Mouse (Mus musculus) midbrain, postnatal 0 days (tissue): ENCODE results near the gene Bivm. TPM values are rescaled to one million over a fixed set of nuclear protein-coding genes. Genes with fewer than 3 reads are reported as not detected.

ENCODE experiments used
- ATAC-seq: fragments of 200-750 bp; cut with Nextera tagmentation; 2 replicates; pipeline ENCODE4 v1.8.0; 2017; ENCODE audit warnings: moderate number of reproducible peaks, mild to moderate bottlenecking, moderate TSS enrichment, moderate library complexity; ENCODE audit not compliant: low FRiP score
- DNase-seq: peaks from one replicate; pipeline ENCODE4 v3.0.0-alpha.2; 2015; ENCODE audit warnings: low spot score
- H3K27ac ChIP-seq: fragments of 300-500 bp; sonication (generic); 2 replicates; pipeline ENCODE4 v1.5.1; 2014; ENCODE audit warnings: low read depth, mild to moderate bottlenecking, low read length, mixed read lengths
- H3K27me3 ChIP-seq: fragments of 300-500 bp; sonication (generic); 2 replicates; pipeline ENCODE4 v1.6.1; 2014; ENCODE audit warnings: low read length, control low read depth, mixed read lengths; ENCODE audit not compliant: insufficient read depth
- H3K36me3 ChIP-seq: fragments of 300-500 bp; sonication (generic); 2 replicates; pipeline ENCODE4 v1.6.1; 2014; ENCODE audit warnings: low read length, control low read depth, mixed read lengths; ENCODE audit not compliant: insufficient read depth
- H3K4me1 ChIP-seq: fragments of 300-500 bp; sonication (generic); 2 replicates; pipeline ENCODE4 v1.6.1; 2014; ENCODE audit warnings: mild to moderate bottlenecking, control low read depth, antibody characterized with exemption, low read length, mixed read lengths; ENCODE audit not compliant: insufficient read depth
- H3K4me2 ChIP-seq: fragments of 300-500 bp; sonication (generic); 2 replicates; pipeline ENCODE4 v1.6.1; 2014; ENCODE audit warnings: low read depth, mild to moderate bottlenecking, low read length, mixed read lengths; ENCODE audit not compliant: poor library complexity, severe bottlenecking
- H3K4me3 ChIP-seq: fragments of 300-500 bp; sonication (generic); 2 replicates; pipeline ENCODE4 v1.5.1; 2014; ENCODE audit warnings: low read depth, mild to moderate bottlenecking, low read length, moderate library complexity
- H3K9ac ChIP-seq: fragments of 300-500 bp; sonication (generic); replicated peaks from 2 replicates; pipeline ENCODE4 v1.6.1; 2014; ENCODE audit warnings: mild to moderate bottlenecking, low read length, moderate library complexity, mixed read lengths; ENCODE audit not compliant: poor library complexity, severe bottlenecking
- H3K9me3 ChIP-seq: fragments of 300-500 bp; sonication (generic); 2 replicates; pipeline ENCODE4 v1.6.1; 2016; ENCODE audit warnings: low read length, control low read depth
- CTCF ChIP-seq: IDR thresholded peaks from 2 replicates; pipeline ENCODE4 v1.5.1; 2016; ENCODE audit warnings: antibody characterized with exemption, mild to moderate bottlenecking
- WGBS: fragments of 180-500 bp; shearing (Covaris S2); extraction: QIAGEN DNeasy Blood & Tissue Kit; methylation state at CpG from one replicate; pipeline ENCODE4 v1.1.7; 2014; 5-methylcytosine and 5-hydroxymethylcytosine counted together
- polyA plus RNA-seq: library from polyadenylated mRNA; unstranded; fragments of >200 nt; fragmentation: Nextera tagmentation; extraction: Ambion mirVana; gene quantifications from 2 replicates; pipeline ENCODE4 v1.2.1, GENCODE M21; 2015
- total RNA-seq: library from RNA; depleted of rRNA; stranded (reverse); fragments of >200 nt; gene quantifications from 2 replicates; pipeline ENCODE4 v1.2.3, GENCODE M21; 2014

Bivm gene
- total and polyA plus RNA-seq, 2 experiments from 2014 or later = 23.1 to 49.8 TPM

GRCm38 (mm10) chr1:44142747-44143146 is 24.0 kb downstream of the Bivm start:
- no peak overlapping the region for H3K27ac ChIP-seq
- 89% methylated on average over 5 of the region's 5 CpGs for WGBS
- peaks cover 28% of the 10 kb centered on the region for H3K36me3 ChIP-seq

GRCm38 (mm10) chr1:44147563-44148381 is 29.0 kb downstream of the Bivm start, which contains the start of gene Ercc5:
Ercc5 (plus strand) TSS chr1:44147744.
- Histone ChIP-seq H3K4me3 (peak within 1 kb of the TSS; percentile 91), H3K9ac (peak within 1 kb of the TSS; percentile 97), H3K9me3 (no peaks in the 10 kb centered on the region), H3K36me3 (peaks cover 10% of the 10 kb centered on the region), H3K27me3 (no peaks in the 10 kb centered on the region), H3K27ac (peak within 1 kb of the TSS; percentile 97), H3K4me1 (no peaks in the 10 kb centered on the region), H3K4me2 (peak within 1 kb of the TSS; percentile 69)
- DNase-seq (peak; percentile 94), ATAC-seq (peak; percentile 94)
- no peak; the same call in 1 of the 2 replicates for TF ChIP-seq CTCF
- WGBS = under 1% methylated on average over 62 of the region's 66 CpGs

More at GRCm38 (mm10) chr1:44142747-44143146, 24.0 kb downstream of the Bivm start:
- DNase-seq (no peak), ATAC-seq (no peak)
- H3K27me3 ChIP-seq = no peaks in the 10 kb centered on the region
- no peaks in the 10 kb centered on the region for H3K4me1 ChIP-seq
- TF ChIP-seq CTCF = no peak
- no peak overlapping the region for H3K4me2 ChIP-seq
- H3K4me3 ChIP-seq = no peak overlapping the region
- H3K9ac ChIP-seq = no peak overlapping the region
- no peaks in the 10 kb centered on the region for H3K9me3 ChIP-seq

- Histone ChIP-seq H3K27me3 (no peaks in the 10 kb centered on the region), H3K9ac (0 out of 2 replicates have a peak overlapping the region, but pooled peaks have one; percentile 24), H3K4me3 (peak overlapping the region; percentile 91), H3K4me1 (no peaks in the 10 kb centered on the region), H3K27ac (no peak overlapping the region), H3K9me3 (no peaks in the 10 kb centered on the region), H3K36me3 (peaks cover 6% of the 10 kb centered on the region; the same call in 1 of the 2 replicates), H3K4me2 (peak overlapping the region; percentile 69)
- ATAC-seq (no peak), DNase-seq (peak; percentile 8)
- peak; percentile 50 for TF ChIP-seq CTCF
- WGBS = 24% methylated on average over 6 of the region's 6 CpGs
Measured at GRCm38 (mm10) chr1:44148706-44149105, 29.9 kb downstream of the Bivm start.

DNA sequence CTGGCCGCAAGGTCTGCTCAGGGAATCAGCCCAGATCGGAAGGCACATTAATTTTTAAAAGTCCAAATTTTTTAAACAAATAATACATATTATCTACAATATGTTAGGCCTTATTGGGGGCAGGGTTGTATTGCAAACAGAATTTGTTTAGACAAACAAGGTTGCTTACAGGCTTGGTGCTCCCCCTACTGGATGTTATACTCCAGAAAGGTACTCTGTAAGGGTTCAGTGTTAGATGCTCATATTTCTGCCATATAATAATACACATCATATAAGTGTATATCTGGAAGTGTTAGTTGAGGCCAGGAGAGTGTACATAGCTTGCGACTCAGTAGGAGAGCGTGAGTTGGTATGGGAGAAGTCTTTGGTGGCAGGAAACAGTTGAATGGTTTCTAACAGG is 36.5 kb downstream of the Bivm start:
- no peak overlapping the region for H3K4me3 ChIP-seq
- H3K27ac ChIP-seq = no peak overlapping the region
- no peaks in the 10 kb centered on the region for H3K9me3 ChIP-seq
- ATAC-seq (no peak), DNase-seq (peak; percentile 7)
- H3K27me3 ChIP-seq = no peaks in the 10 kb centered on the region
- H3K9ac ChIP-seq = no peak overlapping the region
- H3K4me1 ChIP-seq = no peaks in the 10 kb centered on the region
- H3K36me3 ChIP-seq = peaks cover 18% of the 10 kb centered on the region
- WGBS = 95% methylated on average over 4 of the region's 4 CpGs
- H3K4me2 ChIP-seq = no peak overlapping the region
- TF ChIP-seq CTCF = peak; percentile 51

DNA sequence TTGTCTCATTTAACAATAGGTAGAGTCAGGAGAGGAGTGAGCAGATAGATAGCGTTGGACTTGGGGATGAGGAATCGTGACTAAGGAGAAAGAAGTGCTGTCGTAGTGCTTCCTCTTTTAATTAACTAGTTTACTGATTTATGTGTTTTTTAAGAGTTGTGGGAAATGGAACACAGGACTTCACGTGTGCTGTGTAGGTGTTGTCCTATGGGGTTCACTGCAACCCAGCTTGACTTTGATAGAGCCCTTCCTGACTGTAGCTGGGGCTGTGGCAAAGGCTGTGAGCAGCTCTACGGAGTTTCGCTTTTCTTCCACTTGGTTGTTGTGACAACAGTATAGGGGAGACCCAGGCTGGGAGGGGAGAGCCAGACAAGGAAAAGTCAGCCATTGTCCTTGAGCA is 39.6 kb downstream of the Bivm start:
- Histone ChIP-seq H3K4me1 (no peaks in the 10 kb centered on the region), H3K4me3 (no peak overlapping the region), H3K27me3 (no peaks in the 10 kb centered on the region), H3K36me3 (peaks cover 41% of the 10 kb centered on the region), H3K9ac (no peak overlapping the region), H3K4me2 (no peak overlapping the region), H3K27ac (no peak overlapping the region), H3K9me3 (no peaks in the 10 kb centered on the region)
- TF ChIP-seq CTCF = no peak
- no peak for ATAC-seq
- no peak for DNase-seq
- WGBS = 90% methylated on average over 6 of the region's 6 CpGs

DNA sequence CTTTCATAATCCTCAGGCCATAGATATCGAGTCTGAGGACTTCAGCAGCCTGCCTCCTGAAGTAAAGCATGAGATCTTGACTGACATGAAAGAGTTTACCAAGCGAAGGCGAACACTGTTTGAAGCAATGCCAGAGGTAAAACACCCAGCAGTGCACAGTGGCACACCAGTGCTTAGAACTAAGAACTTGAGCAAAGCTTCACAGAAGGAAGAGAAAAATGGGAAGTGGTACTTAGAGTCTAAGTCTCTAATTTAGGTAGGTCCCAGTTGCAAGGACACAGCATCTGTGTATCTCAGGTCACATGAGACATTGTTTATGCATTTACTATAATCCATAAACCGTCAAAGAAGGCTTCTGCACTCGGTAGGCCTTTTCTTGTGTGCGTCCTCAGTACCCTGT is 43.1 kb downstream of the Bivm start:
- TF ChIP-seq CTCF = no peak
- H3K9me3 ChIP-seq = no peaks in the 10 kb centered on the region
- peaks cover 61% of the 10 kb centered on the region for H3K36me3 ChIP-seq
- H3K4me2 ChIP-seq = no peak overlapping the region
- H3K9ac ChIP-seq = no peak overlapping the region
- 97% methylated on average over 6 of the region's 6 CpGs for WGBS
- no peaks in the 10 kb centered on the region for H3K27me3 ChIP-seq
- no peak overlapping the region for H3K4me3 ChIP-seq
- no peaks in the 10 kb centered on the region for H3K4me1 ChIP-seq
- DNase-seq = no peak
- ATAC-seq = no peak
- no peak overlapping the region for H3K27ac ChIP-seq
